Mouse (Mus musculus) midbrain, postnatal 0 days (tissue): ENCODE measurements around the gene Kat8. TPM values are rescaled to one million over a fixed set of nuclear protein-coding genes. Genes with fewer than 3 reads are reported as not detected.
"Not testable (repeated sequence)": the region's sequence is repeated elsewhere in the genome, so short reads cannot be mapped to it uniquely, and the experiment has no call there.

Source experiments
- ATAC-seq: fragments of 200-750 bp; cut with Nextera tagmentation; 2 replicates; pipeline ENCODE4 v1.8.0; 2017; ENCODE audit warnings: moderate number of reproducible peaks, mild to moderate bottlenecking, moderate TSS enrichment, moderate library complexity; ENCODE audit not compliant: low FRiP score
- DNase-seq: peaks from one replicate; pipeline ENCODE4 v3.0.0-alpha.2; 2015; ENCODE audit warnings: low spot score
- H3K27ac ChIP-seq: fragments of 300-500 bp; sonication (generic); 2 replicates; pipeline ENCODE4 v1.5.1; 2014; ENCODE audit warnings: low read depth, mild to moderate bottlenecking, low read length, mixed read lengths
- H3K27me3 ChIP-seq: fragments of 300-500 bp; sonication (generic); 2 replicates; pipeline ENCODE4 v1.6.1; 2014; ENCODE audit warnings: low read length, control low read depth, mixed read lengths; ENCODE audit not compliant: insufficient read depth
- H3K36me3 ChIP-seq: fragments of 300-500 bp; sonication (generic); 2 replicates; pipeline ENCODE4 v1.6.1; 2014; ENCODE audit warnings: low read length, control low read depth, mixed read lengths; ENCODE audit not compliant: insufficient read depth
- H3K4me1 ChIP-seq: fragments of 300-500 bp; sonication (generic); 2 replicates; pipeline ENCODE4 v1.6.1; 2014; ENCODE audit warnings: mild to moderate bottlenecking, control low read depth, antibody characterized with exemption, low read length, mixed read lengths; ENCODE audit not compliant: insufficient read depth
- H3K4me2 ChIP-seq: fragments of 300-500 bp; sonication (generic); 2 replicates; pipeline ENCODE4 v1.6.1; 2014; ENCODE audit warnings: low read depth, mild to moderate bottlenecking, low read length, mixed read lengths; ENCODE audit not compliant: poor library complexity, severe bottlenecking
- H3K4me3 ChIP-seq: fragments of 300-500 bp; sonication (generic); 2 replicates; pipeline ENCODE4 v1.5.1; 2014; ENCODE audit warnings: low read depth, mild to moderate bottlenecking, low read length, moderate library complexity
- H3K9ac ChIP-seq: fragments of 300-500 bp; sonication (generic); replicated peaks from 2 replicates; pipeline ENCODE4 v1.6.1; 2014; ENCODE audit warnings: mild to moderate bottlenecking, low read length, moderate library complexity, mixed read lengths; ENCODE audit not compliant: poor library complexity, severe bottlenecking
- H3K9me3 ChIP-seq: fragments of 300-500 bp; sonication (generic); 2 replicates; pipeline ENCODE4 v1.6.1; 2016; ENCODE audit warnings: low read length, control low read depth
- CTCF ChIP-seq: IDR thresholded peaks from 2 replicates; pipeline ENCODE4 v1.5.1; 2016; ENCODE audit warnings: antibody characterized with exemption, mild to moderate bottlenecking
- WGBS: fragments of 180-500 bp; shearing (Covaris S2); extraction: QIAGEN DNeasy Blood & Tissue Kit; methylation state at CpG from one replicate; pipeline ENCODE4 v1.1.7; 2014; 5-methylcytosine and 5-hydroxymethylcytosine counted together
- polyA plus RNA-seq: library from polyadenylated mRNA; unstranded; fragments of >200 nt; fragmentation: Nextera tagmentation; extraction: Ambion mirVana; gene quantifications from 2 replicates; pipeline ENCODE4 v1.2.1, GENCODE M21; 2015
- total RNA-seq: library from RNA; depleted of rRNA; stranded (reverse); fragments of >200 nt; gene quantifications from 2 replicates; pipeline ENCODE4 v1.2.3, GENCODE M21; 2014

Gene Kat8
- total and polyA plus RNA-seq, 2 experiments from 2014 or later, result 28.1 to 34.8 TPM

- no peaks in the 10 kb centered on the region for H3K4me1 ChIP-seq
- TF ChIP-seq CTCF, result no peak
- H3K9ac ChIP-seq, result no peak within 1 kb of the TSS
- no peak within 1 kb of the TSS for H3K4me3 ChIP-seq
- WGBS, result 26% methylated on average over 4 of the region's 4 CpGs
- no peaks in the 10 kb centered on the region for H3K9me3 ChIP-seq
- no peaks in the 10 kb centered on the region for H3K27me3 ChIP-seq
- H3K27ac ChIP-seq, result no peak within 1 kb of the TSS
- DNase-seq (no peak), ATAC-seq (no peak)
- no peak within 1 kb of the TSS for H3K4me2 ChIP-seq
- peaks cover 63% of the 10 kb centered on the region for H3K36me3 ChIP-seq
Observed at GRCm38 (mm10) chr7:127890798-127891197, 21.5 kb upstream of the Kat8 start, which contains the start of gene Prss53. TSS of gene Prss53 (minus strand) at chr7:127890970.

GRCm38 (mm10) chr7:127894480-127894879 is 17.8 kb upstream of the Kat8 start:
- H3K4me2 ChIP-seq, result peak overlapping the region; percentile 74
- 89% methylated on average over 5 of the region's 5 CpGs for WGBS
- H3K4me3 ChIP-seq, result peak overlapping the region; percentile 60
- no peaks in the 10 kb centered on the region for H3K4me1 ChIP-seq
- H3K36me3 ChIP-seq, result peaks cover 28% of the 10 kb centered on the region
- peak overlapping the region; percentile 69; the same call in 1 of the 2 replicates for H3K9ac ChIP-seq
- no peaks in the 10 kb centered on the region for H3K9me3 ChIP-seq
- no peak for DNase-seq
- no peak for ATAC-seq
- no peak overlapping the region for H3K27ac ChIP-seq
- no peak for TF ChIP-seq CTCF
- H3K27me3 ChIP-seq, result no peaks in the 10 kb centered on the region

GRCm38 (mm10) chr7:127895442-127895841 is 16.9 kb upstream of the Kat8 start, which contains the start of the genes Gm21974 and Vkorc1:
TSS of gene Gm21974 (minus strand) at chr7:127895454.
TSS of gene Vkorc1 (minus strand) at chr7:127895617.
- Histone ChIP-seq H3K4me3 (peak within 1 kb of the TSS; percentile 60), H3K27ac (peak within 1 kb of the TSS; percentile 71), H3K9me3 (no peaks in the 10 kb centered on the region), H3K4me2 (peak within 1 kb of the TSS; percentile 74), H3K27me3 (no peaks in the 10 kb centered on the region), H3K36me3 (peaks cover 19% of the 10 kb centered on the region), H3K9ac (peak within 1 kb of the TSS; percentile 69), H3K4me1 (no peaks in the 10 kb centered on the region)
- ATAC-seq (peak; percentile 96), DNase-seq (peak; percentile 98)
- TF ChIP-seq CTCF, result peak; percentile 63
- WGBS, result under 1% methylated on average over 26 of the region's 26 CpGs

DNA sequence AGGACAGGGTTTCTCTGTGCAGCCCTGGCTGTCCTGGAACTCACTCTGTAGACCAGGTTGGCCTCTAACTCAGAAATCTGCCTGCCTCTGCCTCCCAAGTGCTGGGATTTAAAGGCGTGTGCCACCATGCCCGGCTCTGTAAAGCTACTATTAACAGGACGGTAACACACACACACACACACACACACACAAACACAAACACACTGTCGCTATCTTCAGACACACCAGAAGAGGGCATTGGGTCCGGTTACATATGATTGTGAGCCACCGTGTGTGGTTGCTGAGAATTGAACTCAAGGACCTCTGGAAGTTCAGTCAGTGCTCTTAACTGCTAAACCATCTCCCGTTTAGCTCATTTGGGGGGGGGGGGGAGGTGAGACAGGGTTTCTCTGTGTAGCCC is 16.4 kb upstream of the Kat8 start:
- Histone ChIP-seq H3K4me2 (peak overlapping the region; percentile 74; the same call in 1 of the 2 replicates), H3K27ac (0 out of 2 replicates have a peak overlapping the region, but pooled peaks have one; percentile 71), H3K36me3 (peaks cover 15% of the 10 kb centered on the region; the same call in 1 of the 2 replicates), H3K4me3 (peak overlapping the region; percentile 60; the same call in 1 of the 2 replicates)
- not testable (repeated sequence) for H3K9me3 ChIP-seq, DNase-seq, H3K9ac ChIP-seq, H3K4me1 ChIP-seq, H3K27me3 ChIP-seq, ATAC-seq
- 72% methylated on average over 7 of the region's 7 CpGs for WGBS

GRCm38 (mm10) chr7:127896384-127896783 is 15.9 kb upstream of the Kat8 start:
- WGBS, result 64% methylated on average over 13 of the region's 13 CpGs
- H3K27me3 ChIP-seq, result no peaks in the 10 kb centered on the region
- peaks cover 15% of the 10 kb centered on the region; the same call in 1 of the 2 replicates for H3K36me3 ChIP-seq
- no peaks in the 10 kb centered on the region for H3K9me3 ChIP-seq
- peak; percentile 78 for TF ChIP-seq CTCF
- H3K4me2 ChIP-seq, result no peak overlapping the region
- DNase-seq, result peak; percentile 49
- no peak overlapping the region for H3K27ac ChIP-seq
- no peaks in the 10 kb centered on the region for H3K4me1 ChIP-seq
- H3K9ac ChIP-seq, result no peak overlapping the region
- ATAC-seq, result no peak
- no peak overlapping the region for H3K4me3 ChIP-seq

GRCm38 (mm10) chr7:127897542-127897941 is 14.8 kb upstream of the Kat8 start:
- H3K9ac ChIP-seq, result no peak overlapping the region
- peaks cover 9% of the 10 kb centered on the region; the same call in 1 of the 2 replicates for H3K36me3 ChIP-seq
- H3K4me2 ChIP-seq, result no peak overlapping the region
- H3K9me3 ChIP-seq, result no peaks in the 10 kb centered on the region
- DNase-seq (no peak), ATAC-seq (no peak)
- no peaks in the 10 kb centered on the region for H3K27me3 ChIP-seq
- no peak overlapping the region for H3K27ac ChIP-seq
- TF ChIP-seq CTCF, result no peak
- no peaks in the 10 kb centered on the region for H3K4me1 ChIP-seq
- WGBS, result 91% methylated on average over 7 of the region's 7 CpGs
- H3K4me3 ChIP-seq, result no peak overlapping the region
